Mouse (Mus musculus): ENCODE results near the gene Pde4d.
A peak's percentile ranks its signal among the peaks of the same experiment; 100 is the strongest.

Gene Pde4d

DNA sequence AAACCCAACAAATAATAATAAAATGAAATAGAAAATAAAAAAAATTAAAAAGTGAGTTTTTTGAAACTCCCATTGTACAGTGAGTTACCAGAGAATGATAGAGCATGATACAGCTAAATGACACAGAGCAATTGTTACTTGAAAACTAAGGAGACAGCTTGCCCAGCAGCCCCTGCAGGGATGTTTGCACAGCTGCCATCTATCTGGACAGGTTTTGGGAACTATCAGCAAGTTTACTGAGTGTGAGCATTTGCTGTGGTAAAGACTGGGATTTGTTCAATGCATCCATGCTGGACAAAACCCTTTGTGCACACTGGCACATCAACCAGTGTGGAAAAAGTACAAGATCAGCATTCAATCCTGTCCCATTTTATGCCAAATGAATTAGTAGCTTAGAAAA, 843.3 kb downstream of the Pde4d start:
- no peak for DNase-seq (ENCODE audit: low spot score in 2 of 2)

DNA sequence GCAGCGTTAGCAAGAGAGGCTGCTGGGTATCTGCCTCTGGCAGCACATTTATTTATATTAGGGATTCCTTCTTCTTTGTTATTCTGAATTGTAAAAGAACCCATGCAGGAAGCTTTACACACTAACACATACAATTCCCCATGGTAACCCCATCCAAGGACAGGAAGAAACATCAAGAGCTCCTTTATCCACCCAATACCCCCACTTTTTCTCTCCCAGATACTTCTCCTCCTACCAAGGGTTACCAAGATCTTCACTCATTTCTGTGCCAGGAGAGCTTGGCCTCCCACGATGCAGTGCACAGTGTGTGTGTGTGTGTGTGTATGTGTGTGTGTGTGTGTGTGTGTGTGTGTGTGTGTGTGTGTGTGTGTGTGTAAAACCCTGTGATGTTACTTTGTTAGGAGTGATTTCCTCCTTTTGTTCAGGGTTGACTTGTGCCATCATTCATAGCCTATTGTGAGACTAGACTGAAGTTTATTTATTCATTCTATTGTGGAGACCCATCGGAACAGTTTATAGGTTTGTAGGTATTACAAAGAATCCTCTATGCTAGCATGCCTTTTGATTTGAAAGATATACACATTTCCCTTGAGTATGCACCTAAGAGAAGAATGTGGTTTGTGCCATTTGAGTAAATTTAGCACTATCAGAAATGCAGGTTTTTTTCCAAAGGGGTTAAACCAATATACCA, 846.7 kb downstream of the Pde4d start:
- no peak for DNase-seq (ENCODE audit: low spot score in 2 of 2)

DNA sequence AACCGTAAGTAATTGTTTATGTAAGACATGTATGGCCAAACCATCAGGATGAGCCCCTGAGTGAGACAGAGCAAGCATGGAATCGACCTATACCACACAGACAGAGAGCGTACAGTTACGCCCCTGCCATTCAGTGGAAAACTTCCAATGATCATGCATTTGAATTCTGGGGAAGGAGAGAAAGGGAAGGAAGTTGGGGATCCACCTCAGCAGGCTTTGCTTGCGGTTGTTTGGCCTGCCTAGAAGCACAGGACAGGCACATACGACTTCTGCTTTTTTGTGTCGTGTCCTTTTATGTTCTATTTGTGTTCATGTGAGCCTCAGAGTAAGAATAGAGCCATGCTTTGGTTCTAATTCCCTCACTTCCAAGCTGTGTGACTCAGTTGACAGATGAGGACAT, 849.1 kb downstream of the Pde4d start:
- DNase-seq (ENCODE audit: low spot score in 2 of 2), result no peak

DNA sequence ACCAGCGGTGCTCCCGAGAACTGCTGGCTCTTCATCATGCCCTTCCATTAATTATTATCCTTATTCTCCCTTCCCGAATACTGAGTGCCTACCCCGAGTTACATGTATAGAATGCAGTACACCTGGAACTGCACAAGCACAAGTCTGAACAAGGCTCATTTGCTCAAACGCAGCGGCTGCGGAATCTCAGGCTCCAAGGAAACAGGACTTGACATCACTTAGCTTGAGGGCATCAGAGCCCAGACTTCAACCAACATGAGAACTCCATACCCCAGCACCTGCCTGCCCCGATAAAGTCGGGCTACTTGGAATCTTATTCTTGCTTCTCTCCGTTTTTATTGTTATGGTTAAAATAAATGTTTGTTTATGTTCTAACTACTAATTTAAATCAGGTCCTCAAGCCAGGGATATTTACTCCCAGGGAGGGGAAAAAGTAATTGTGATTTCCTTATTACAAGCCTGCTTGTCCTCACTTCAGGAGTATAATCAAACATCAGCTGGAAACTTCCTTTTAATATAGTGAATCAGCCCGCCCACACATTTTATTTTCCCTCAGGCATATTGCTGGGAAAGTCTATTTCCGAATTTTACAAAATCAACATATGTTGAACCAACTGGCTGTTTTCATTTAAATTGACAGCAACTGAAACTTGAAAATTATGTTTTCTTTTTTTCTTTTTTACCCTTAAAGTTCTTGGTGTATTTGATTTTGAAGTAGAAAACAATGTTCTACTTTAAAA, 849.9 kb downstream of the Pde4d start:
- no peak for DNase-seq (ENCODE audit: low spot score in 2 of 2)

DNA sequence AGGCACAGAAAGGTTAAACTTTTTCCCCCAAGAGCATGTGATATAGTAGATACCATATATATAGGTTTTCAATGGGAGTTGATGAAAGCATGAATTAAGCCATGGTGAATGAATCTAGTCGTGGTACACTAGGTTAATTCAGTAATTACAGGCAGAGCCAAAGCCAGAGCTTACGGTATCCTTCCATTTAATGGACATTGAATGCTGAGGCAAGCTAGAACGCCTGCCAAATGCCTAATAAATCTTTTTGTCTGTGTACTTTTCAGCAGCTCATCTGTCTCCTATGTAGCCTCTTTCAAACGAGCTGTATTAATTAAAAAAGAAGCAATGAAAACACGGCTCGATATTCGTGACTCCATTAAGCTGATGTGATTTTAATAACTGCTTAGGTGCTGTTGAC, 862.8 kb downstream of the Pde4d start:
- no peak for DNase-seq (ENCODE audit: low spot score in 2 of 2)

DNA sequence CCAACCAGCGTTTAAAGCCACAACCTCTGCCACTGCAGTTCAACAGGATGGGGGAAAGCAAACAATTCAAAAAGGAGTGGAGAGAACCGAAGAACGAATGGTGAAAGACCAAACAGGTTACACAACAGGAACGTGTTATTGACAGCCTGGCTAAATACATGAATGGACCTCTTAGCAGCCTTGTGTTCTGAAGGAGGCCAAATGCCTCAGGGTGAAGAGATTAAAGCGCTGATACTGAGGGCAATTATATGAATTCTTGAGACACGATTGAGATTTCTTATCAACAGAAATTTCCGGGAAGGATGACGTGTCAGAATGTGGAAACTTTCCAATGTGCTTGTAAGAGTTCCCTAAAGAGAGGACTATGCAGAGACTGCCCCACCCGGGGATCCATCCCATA, 865.9 kb downstream of the Pde4d start:
- no peak for DNase-seq (ENCODE audit: low spot score in 2 of 2)

DNA sequence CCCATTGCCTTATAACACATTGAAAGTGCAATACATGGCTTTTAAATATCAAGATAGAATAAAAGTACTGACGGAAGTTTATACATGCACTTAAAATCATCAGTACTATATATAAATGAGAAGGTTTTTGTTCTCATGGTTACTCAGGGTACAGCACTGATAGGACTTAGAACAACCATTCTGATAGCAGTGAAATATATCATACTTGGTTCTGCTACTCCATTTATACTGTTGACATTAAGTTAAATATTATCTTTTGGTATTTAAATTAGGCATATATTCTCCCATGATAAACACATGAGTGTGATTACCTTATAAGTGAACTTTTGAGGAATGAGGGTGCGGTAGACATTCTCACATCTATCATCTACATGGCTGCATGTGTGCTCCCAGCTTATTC, 867.9 kb downstream of the Pde4d start:
- DNase-seq (ENCODE audit: low spot score in 2 of 2), result no peak

DNA sequence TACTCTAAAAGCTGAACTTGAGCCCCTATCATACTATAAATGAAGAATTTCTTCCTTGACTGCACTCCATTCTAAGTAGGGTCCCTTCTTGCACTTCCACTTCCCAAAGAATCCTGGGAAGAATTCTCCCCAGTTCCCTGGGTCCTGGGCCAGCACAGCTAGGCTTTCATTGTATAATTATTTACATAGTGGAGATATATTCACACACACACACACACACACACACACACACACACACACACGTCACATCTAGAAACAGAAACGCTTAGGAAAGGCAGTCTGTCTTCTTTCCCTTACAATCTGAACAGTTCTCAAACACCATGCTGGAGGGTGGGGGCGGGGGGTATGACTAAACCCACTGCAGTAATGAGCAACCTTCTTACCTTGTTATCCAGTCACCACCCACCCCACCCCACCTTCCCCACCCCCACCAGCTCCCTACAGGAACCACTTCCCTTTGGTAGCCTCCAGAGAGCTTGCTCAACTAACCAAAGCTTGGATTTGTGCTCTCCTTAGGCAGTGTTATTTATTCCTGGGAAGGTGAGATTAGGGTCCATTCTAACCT, 868.8 kb downstream of the Pde4d start:
- DNase-seq (ENCODE audit: low spot score in 2 of 2), result no peak

DNA sequence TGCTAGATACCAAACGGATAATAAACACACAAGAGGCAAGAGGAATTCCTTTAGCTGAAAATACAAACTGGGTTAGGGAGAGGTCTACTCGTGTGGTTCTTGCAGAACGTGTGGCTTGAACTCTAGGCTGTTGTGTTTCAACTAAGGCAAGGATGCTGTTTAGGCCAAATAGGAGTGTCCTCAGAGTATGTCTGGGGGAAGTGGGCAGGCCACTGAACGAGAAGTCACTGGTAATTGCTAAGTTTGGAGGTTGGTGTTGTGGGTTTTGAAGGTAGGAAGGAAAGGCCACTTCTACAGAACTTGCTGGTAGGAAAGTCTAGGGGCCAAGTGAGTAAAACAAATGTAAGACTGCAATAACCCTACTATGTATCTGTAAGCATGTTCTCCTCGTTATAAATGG, 876.3 kb downstream of the Pde4d start:
- DNase-seq (ENCODE audit: low spot score in 2 of 2), result no peak

DNA sequence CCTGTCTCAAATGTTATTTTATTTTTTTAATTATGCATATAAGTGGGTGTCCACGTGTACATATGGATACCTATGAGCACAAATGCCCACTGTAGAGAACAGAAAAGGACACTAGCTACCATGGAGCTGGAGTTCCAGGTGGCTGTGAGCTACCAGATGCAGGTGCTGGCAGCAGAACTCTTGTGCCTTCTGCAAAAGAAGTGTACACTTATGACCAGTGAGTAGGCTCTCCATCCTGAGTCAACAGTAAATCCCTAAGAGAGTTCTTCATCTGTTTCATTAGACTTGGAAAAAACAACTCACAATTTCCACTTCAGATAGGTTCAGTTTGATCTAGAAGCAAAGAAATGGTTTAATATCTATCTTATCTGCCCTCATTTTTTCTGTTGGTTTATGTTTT, 881.8 kb downstream of the Pde4d start:
- DNase-seq (ENCODE audit: low spot score in 2 of 2), result no peak

DNA sequence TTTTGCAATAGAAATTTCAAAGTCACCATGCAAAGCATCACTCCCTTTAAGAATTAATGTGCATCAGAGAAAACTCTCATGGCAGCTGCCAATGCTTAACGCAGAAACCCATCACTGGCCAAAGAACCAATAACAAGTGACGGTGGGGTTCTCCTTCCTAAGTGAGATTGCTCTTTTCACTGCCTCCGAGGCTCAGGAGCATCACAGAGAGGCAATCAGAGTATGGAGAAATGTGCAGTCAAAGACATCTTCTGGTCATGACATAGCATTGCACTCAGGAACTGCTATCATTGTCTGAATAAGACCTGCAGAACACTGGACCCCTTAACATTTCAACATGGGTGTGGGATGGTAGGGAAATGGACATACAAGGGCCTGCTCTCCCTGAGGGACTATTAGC, 892.2 kb downstream of the Pde4d start:
- DNase-seq (ENCODE audit: low spot score in 2 of 2), result no peak

DNA sequence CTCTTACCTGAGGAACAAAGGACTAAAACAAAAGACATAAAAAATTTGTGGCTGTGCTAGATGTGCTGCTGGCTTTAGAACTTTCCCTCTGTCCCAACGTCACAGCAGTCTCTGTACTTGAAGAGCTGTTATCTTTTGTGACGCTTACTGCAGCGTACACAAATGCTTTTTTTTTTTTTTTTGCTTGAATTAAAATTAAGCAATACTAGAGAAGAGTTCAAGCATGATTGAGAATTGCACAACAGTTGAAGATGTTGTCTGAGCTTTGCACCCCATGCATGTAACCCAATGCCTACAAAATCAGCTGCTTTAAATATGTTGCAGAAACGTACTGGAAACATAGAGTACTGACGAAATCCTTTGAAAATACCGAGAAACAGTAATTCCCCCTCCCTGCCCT, 892.7 kb downstream of the Pde4d start:
- no peak for DNase-seq (ENCODE audit: low spot score in 2 of 2)

DNA sequence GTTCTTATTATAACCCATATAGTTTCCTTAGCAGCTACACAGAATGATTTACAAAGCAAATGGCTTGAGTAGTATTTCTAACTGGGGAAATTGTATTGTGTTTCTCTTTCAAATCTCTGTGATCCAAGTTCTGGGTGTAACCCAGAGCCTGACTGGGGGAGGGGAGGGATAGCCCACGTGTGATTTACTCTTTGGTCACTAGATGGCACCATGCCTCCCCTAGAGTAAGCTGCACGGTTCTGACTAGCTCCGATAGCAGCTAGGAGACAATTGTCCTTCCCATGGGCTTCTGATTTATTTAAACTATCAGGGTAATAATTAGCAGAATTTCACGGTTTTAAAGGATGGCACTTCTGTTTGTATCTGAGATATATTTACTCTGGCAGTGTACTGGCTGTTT, 893.8 kb downstream of the Pde4d start:
- peak; percentile 58 to 72 for DNase-seq (ENCODE audit: low spot score in 2 of 2)

DNA sequence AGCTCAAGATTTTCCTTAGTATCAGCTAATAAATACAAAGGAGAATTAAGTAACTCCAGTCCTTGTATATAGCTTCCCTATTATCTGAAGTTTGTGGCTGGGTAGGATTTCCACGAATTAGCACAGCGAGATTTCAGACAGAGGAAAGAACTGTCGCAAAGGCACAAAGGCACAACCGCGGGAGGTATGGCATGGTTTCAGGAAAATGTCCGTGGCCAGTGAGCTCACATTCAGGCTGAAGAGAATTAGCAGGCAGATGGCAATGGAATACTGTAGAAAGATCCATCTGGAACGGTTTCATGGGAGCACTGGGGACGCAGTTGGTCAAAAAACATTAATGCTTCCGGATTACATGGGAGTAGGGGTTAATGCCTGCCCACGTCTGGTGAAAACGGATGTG, 898.0 kb downstream of the Pde4d start:
- DNase-seq (ENCODE audit: low spot score in 2 of 2), result no peak

DNA sequence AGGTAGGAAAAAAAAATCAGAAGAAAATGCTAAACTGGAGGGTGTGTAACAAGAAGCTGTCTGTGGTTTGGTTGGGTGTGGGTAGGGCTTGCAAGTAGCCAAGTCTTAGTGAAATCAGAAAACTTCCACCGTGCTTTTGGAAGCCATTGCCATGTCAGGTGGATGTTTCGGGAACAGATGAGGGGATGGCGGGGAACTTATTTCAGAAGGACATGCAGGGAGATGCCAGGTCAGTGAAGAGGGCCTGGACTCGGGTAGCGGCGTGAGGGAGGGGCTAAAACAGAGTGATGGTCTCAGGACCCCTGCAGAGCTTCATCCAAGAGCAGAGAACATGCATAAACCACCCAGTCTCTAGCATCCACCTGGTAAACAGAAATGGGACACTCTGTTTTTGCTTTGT, 898.6 kb downstream of the Pde4d start:
- no peak for DNase-seq (ENCODE audit: low spot score in 2 of 2)

DNA sequence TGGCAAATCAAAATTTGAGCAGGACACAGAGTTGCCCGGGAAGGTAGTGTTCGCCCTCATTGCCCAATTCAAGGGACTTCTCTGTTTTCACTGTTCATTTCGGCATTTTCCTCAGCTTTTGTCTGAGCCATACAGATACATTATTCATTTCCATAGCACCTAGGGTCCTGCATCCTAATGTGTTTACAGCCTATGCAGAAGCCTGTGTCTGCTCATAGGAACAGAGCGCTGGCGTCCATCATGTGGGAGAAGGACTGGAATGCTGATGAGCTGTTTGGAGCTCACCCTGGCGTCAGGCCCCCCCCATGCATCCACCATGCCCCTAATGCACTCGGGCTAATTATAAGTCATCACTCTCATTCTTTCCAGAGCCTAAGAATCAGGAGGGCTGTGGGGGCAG, 900.4 kb downstream of the Pde4d start:
- DNase-seq (ENCODE audit: low spot score in 2 of 2), result no peak

DNA sequence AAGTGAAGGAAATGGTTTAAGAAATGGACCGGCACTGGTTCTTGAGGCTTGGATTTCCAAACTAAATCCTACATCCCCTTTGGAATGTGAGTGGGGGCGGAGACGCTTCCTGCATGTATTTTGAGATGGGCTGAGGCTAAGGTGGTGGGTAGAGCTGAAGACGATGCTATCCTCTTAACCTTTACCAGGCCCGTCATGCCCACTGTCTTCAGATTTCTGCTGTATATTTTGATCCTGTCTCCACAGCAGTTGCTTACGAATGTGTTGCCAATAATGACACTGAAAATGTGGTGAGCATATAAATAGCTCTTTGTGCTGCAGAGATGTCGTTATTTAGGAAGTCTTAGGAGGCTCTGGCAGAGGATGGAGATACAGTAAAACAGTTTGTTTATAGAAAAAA, 904.3 kb downstream of the Pde4d start:
- DNase-seq (ENCODE audit: low spot score in 2 of 2), result no peak

DNA sequence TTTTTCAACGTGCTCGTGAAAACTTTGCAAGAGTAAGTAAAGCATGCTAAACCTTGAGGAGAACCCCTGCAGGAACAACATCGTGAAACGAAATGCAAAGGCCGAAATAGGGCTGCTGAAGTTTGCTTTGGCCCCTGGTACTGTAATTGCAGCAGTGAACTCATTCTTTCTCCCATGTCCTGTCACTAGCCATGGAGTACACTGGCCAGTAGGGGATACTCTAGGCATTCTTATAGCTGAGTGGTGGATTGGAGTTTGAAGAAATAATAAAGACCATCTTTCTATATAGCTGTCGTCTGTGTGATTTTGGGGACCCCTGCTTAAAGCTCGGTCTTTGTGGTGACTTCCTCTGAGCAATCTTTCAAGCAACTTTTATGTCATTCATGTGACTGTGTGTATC, 906.5 kb downstream of the Pde4d start:
- DNase-seq (ENCODE audit: low spot score in 2 of 2), result no peak

DNA sequence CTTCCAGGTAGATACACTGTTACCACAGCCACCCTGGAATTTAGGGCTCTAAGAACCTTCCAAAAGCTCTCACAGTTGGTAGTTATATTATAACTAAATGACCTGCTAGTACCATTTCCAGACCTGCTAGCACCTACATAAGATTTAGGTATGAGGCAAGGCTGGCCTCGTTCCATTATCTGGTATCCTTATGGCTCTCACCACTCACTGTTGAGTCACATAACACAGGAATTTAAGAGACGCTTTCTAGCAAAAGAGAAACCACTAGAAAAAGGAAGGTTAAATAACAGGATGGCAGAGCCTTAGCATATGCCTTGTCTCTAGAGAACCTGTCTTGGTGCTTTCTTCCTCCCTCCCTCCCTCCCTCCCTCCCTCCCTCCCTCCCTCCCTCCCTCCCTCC, 910.2 kb downstream of the Pde4d start:
- no peak for DNase-seq (ENCODE audit: low spot score in 2 of 2)

DNA sequence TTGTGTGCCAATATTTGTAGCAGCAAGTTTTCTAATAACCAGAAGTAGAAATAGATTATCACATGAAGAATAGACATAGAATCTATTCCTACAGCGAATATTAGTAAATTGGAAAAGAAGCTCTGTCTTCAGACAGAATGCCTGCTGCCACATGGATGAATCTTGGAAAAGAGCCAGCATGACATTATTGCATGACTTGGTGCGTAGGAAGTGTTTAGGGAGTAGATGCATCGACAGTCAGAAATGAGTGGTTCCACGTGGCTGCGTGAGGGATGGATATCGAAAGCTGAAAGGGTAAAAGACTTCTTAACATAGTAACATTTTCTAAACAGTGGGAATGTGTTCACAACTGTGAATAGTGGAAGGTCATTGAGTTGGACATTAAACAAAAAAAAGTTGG, 912.6 kb downstream of the Pde4d start:
- no peak for DNase-seq (ENCODE audit: low spot score in 2 of 2)

DNA sequence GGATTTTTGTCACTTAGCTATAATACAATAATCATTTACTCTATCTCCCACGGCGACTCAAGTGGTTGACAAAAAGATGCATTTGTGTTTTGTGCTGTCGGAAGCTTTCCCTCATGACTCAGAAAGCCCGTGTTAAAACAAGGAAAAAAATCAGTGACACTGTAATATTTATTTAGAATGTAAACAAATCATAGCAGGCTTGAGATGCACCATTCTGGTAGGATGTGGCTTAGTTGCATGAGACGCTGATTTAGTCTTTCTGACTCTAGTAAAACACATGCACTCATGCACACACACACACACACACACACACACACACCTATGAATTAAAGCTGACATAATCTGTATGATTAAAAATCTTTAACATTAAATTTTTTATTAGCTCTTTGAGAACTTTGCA, 924.7 kb downstream of the Pde4d start:
- DNase-seq (ENCODE audit: low spot score in 2 of 2), result no peak

DNA sequence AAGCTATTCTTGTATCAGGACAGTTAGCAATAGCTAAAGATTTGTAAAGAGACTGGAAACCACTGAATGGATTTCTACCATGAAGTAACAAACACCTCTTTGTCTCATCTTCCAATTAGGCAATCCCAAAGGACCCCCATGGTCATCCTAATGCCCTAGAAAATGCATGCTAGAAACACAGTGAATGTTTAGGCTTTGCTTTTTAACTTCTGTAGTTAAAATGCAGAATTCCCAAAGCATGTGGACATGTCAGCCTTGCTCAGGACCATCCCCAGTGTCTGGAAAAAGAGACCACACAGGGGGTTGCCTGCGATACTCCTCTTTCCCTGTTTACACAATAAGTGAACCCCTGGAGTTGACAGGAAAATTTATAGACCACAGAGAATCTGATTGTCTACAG, 926.9 kb downstream of the Pde4d start:
- no peak for DNase-seq (ENCODE audit: low spot score in 2 of 2)

DNA sequence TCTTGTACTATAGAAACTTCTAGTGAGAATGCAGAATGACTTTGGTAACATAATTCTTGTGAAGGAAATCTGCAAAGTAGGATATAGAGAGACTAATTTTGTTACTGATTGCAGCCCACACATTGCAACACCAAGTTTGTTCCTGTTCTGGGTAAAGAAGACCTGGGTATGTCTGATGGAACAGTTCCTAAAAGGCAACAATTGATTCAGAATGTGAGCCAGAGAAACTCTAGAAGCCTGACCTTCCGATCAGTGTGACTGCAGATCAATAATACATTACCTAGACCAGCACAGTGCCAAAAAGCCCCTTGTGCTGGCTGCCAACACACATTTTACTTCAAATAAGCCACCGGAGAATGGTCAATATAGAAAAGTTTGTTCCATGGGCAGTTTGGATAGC, 930.4 kb downstream of the Pde4d start:
- DNase-seq (ENCODE audit: low spot score in 2 of 2), result no peak

Data from frontal cortex, postnatal 10 days (tissue).